Mouse (Mus musculus) adrenal gland, postnatal 14 days (tissue): ENCODE data around the gene Zfp30. TPM values are rescaled to one million over a fixed set of nuclear protein-coding genes. Genes with fewer than 3 reads are reported as not detected.

Experiments
- DNase-seq: peaks from one replicate; pipeline ENCODE4 v3.0.0; 2021; ENCODE audit warnings: mixed read lengths
- long read RNA-seq, 2 experiments: library from polyadenylated mRNA; stranded (forward); transcript quantifications; one replicate each; pipeline ENCODE4 v2.0.0; 2021
- total RNA-seq: library from RNA; stranded (reverse); gene quantifications from 2 replicates; pipeline ENCODE4 v1.2.3, GENCODE M21; 2021

Gene Zfp30
- total RNA-seq: 3.6 and 4.1 TPM in 2 replicates
- long read RNA-seq, experiment 1, partial matches to known transcripts: 4 of 8 reads
- long read RNA-seq, experiment 1, other reads (novel, unspliced or antisense): 4 of 8 reads
- long read RNA-seq, experiment 2, partial matches to known transcripts: 2 of 5 reads
- long read RNA-seq, experiment 2, other reads (novel, unspliced or antisense): 3 of 5 reads

- DNase-seq: peak; percentile 91
Measured at GRCm38 (mm10) chr7:29783871-29784551, at the start of gene Zfp30. TSS of gene Zfp30 (plus strand) at chr7:29783998.

- DNase-seq: no peak
Measured at GRCm38 (mm10) chr7:29742258-29742657, 41.5 kb upstream of the Zfp30 start.

- DNase-seq: no peak
Measured at GRCm38 (mm10) chr7:29760476-29760875, 23.3 kb upstream of the Zfp30 start.

- no peak for DNase-seq
Measured at GRCm38 (mm10) chr7:29764702-29765101, 19.1 kb upstream of the Zfp30 start.

DNA sequence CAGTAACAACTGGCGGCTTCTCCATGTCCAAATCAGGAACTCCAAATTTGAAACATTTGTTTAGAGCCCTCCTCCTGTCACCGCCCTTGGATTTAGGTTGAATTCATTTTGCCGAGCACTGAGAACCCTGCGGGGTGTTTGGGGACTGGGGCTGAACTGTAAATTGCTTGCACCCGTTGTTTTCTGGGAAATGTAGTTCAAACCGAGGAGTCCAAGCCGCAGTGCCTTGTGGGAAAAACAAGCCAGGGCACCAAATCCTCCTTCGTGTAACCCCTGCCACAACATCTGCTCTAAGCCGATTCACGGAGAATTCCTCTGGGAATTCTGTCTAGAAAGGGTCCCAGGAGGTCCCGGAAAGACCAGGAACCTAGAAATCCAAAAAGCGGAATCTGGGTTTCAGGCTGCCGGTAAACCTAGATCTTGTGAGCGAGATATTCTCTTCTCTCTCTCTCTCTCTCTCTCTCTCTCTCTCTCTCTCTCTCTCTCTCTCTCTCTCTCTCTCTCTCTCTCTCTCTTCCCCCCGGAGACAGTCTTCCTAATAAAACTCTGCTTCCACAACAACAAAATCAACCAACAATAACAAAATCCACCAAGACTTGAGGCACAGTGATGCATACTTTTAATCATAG is 16.6 kb upstream of the Zfp30 start:
- peak; percentile 84 for DNase-seq

- DNase-seq: peak; percentile 89
Measured at GRCm38 (mm10) chr7:29768090-29768900, 15.5 kb upstream of the Zfp30 start, which contains the start of gene Zfp84. TSS of gene Zfp84 (plus strand) at chr7:29768552.

DNA sequence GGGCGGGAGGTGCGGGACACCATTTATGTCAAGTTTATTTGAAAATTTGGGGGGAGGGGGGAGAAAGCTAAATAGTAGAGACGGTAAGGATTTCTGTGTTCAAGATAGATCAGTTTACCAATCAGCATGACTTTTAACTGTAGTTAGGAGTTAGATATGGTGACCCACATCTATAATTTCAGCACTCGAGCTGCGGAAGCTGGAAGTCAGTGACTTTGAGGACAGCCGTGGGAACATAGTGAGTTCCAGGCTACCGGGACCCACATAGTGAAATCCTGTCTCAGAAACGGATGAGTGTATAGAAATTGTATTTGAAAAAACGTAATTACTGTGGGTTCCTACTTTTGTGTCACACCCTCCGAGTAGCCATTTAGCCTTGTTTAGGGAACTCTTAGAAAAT is 14.8 kb upstream of the Zfp30 start:
- DNase-seq: no peak

GRCm38 (mm10) chr7:29773503-29773902 is 10.3 kb upstream of the Zfp30 start:
- no peak for DNase-seq

GRCm38 (mm10) chr7:29774371-29774770 is 9.4 kb upstream of the Zfp30 start:
- DNase-seq: no peak

- no peak for DNase-seq
Measured at GRCm38 (mm10) chr7:29776568-29776967, 7.2 kb upstream of the Zfp30 start.

- no peak for DNase-seq
Measured at GRCm38 (mm10) chr7:29777372-29777771, 6.4 kb upstream of the Zfp30 start.

GRCm38 (mm10) chr7:29785023-29785422 is 1.2 kb downstream of the Zfp30 start:
- no peak for DNase-seq

- no peak for DNase-seq
Measured at GRCm38 (mm10) chr7:29785888-29786287, 2.1 kb downstream of the Zfp30 start.

GRCm38 (mm10) chr7:29792906-29793305 is 9.1 kb downstream of the Zfp30 start:
- DNase-seq: no peak

- DNase-seq: no peak
Measured at GRCm38 (mm10) chr7:29807046-29807445, 23.2 kb downstream of the Zfp30 start.

- no peak for DNase-seq
Measured at GRCm38 (mm10) chr7:29812244-29812643, 28.4 kb downstream of the Zfp30 start.

DNA sequence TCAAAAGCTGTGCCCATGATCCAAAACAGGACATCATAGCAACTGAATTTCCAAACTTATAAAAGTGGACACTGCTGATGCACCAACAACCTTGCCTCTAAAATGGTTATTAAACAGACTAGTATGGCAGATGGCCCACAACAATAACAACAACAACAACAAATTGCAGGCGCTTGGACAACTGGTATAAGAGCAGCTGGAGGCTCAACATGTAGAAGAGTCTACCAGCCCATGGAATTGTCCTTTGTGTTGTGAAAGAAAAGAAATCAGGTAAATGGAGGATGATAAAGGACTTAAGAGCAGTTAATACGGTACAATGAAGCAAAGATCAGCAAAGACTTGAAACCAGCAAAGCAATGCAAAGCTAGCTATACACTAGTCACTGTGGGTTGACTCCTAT is 30.6 kb downstream of the Zfp30 start:
- DNase-seq: no peak

- DNase-seq: no peak
Measured at GRCm38 (mm10) chr7:29815061-29815784, 31.4 kb downstream of the Zfp30 start.

- peak; percentile 92 for DNase-seq
Measured at GRCm38 (mm10) chr7:29815910-29816429, 32.2 kb downstream of the Zfp30 start, which contains the start of gene Zfp790. TSS of gene Zfp790 (plus strand) at chr7:29816114.

DNA sequence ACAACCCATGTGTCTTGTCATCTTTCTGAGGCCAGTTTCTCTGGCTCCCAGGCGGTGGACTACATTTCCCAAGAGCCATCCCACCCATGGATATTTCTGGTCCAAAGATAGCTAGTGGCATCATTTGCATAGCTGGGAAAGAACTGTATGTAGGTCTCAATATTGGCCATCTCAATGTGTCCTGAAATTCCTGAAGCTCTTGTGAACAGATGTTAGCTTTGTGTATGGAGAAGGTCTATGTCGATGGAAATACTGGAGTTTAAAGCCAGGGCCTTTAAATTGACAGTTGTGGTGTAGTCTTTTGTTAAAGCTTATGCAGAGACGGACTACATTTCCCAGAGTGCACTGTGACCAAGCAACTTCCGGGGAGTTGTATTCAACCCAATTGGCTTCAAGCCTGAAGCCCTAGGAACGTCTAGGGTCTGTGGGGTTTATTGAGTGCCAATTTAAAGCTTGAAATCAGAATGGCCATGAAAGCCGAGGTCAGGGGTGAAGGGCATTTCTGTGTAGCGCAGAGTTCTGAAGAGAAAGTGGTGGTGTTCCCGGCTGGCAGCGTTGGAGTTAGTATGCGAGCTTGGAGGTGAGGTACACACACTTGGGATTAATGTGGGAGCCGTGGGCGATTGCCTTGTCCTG is 34.9 kb downstream of the Zfp30 start:
- peak; percentile 82 for DNase-seq

GRCm38 (mm10) chr7:29828001-29828400 is 44.2 kb downstream of the Zfp30 start:
- no peak for DNase-seq
